Mouse (Mus musculus) liver, embryonic 14.5 days (tissue): ENCODE data around the gene Anapc1. TPM values are rescaled to one million over a fixed set of nuclear protein-coding genes. Genes with fewer than 3 reads are reported as not detected.
A peak's percentile ranks its signal among the peaks of the same experiment; 100 is the strongest.

Experiments used
- ATAC-seq: fragments of 200-750 bp; cut with Nextera tagmentation; 2 replicates; pipeline ENCODE4 v1.8.0; 2017; ENCODE audit warnings: moderate number of reproducible peaks, mild to moderate bottlenecking, moderate library complexity; ENCODE audit not compliant: insufficient read depth
- DNase-seq, 3 experiments: peaks; one replicate each; pipeline ENCODE4 v3.0.0-alpha.2; 2012 to 2013; ENCODE audit warnings: low read depth in 3 of 3, low spot score in 3 of 3
- H3K27ac ChIP-seq: fragments of 300-500 bp; sonication (generic); 2 replicates; pipeline ENCODE4 v1.5.1; 2014; ENCODE audit warnings: moderate library complexity, mild to moderate bottlenecking, control low read depth, inconsistent platforms
- H3K27me3 ChIP-seq: fragments of 300-500 bp; sonication (generic); 2 replicates; pipeline ENCODE4 v1.6.1; 2014; ENCODE audit warnings: mild to moderate bottlenecking, low read length, moderate library complexity; ENCODE audit not compliant: control insufficient read depth, insufficient read depth
- H3K36me3 ChIP-seq: fragments of 300-500 bp; sonication (generic); replicated peaks from 2 replicates; pipeline ENCODE4 v1.6.1; 2014; ENCODE audit warnings: low read depth; ENCODE audit not compliant: control insufficient read depth, insufficient read depth
- H3K4me1 ChIP-seq, 2 experiments: fragments of 200-500 bp in 1 of 2; fragments of 300-500 bp in 1 of 2; sonication (generic) in 1 of 2; replicated peaks; 2 replicates each; pipeline ENCODE4 v1.6.1; 2012 to 2014; ENCODE audit warnings: antibody characterized with exemption in 1 of 2, inconsistent platforms in 1 of 2, low read length in 1 of 2; ENCODE audit not compliant: control insufficient read depth in 2 of 2, insufficient read depth in 2 of 2
- H3K4me2 ChIP-seq: fragments of 300-500 bp; sonication (generic); 2 replicates; pipeline ENCODE4 v1.6.1; 2014; ENCODE audit warnings: low read depth, mild to moderate bottlenecking, control low read depth, moderate library complexity
- H3K4me3 ChIP-seq, 2 experiments: fragments of 200-500 bp in 1 of 2; fragments of 300-500 bp in 1 of 2; sonication (generic) in 1 of 2; 2 replicates each; pipeline ENCODE4 v1.5.1; 2012 to 2014; ENCODE audit warnings: low read depth in 2 of 2, low read length in 2 of 2, mild to moderate bottlenecking in 2 of 2, control low read depth in 1 of 2, inconsistent platforms in 1 of 2, moderate library complexity in 1 of 2; ENCODE audit not compliant: insufficient read depth in 1 of 2
- H3K9ac ChIP-seq: fragments of 300-500 bp; sonication (generic); replicated peaks from 2 replicates; pipeline ENCODE4 v1.6.1; 2014; ENCODE audit warnings: mild to moderate bottlenecking, control low read depth, moderate library complexity
- H3K9me3 ChIP-seq: fragments of 300-500 bp; sonication (generic); 2 replicates; pipeline ENCODE4 v1.6.1; 2016; ENCODE audit warnings: low read length, mixed read lengths; ENCODE audit not compliant: control insufficient read depth
- CTCF ChIP-seq: IDR thresholded peaks from 2 replicates; pipeline ENCODE4 v1.5.1; 2016; ENCODE audit warnings: antibody characterized with exemption, low read depth, control low read depth
- EP300 ChIP-seq: IDR thresholded peaks from 2 replicates; pipeline ENCODE4 v1.6.1; 2016; ENCODE audit warnings: antibody characterized with exemption, low read depth
- WGBS: fragments of 180-500 bp; shearing (Covaris S2); extraction: QIAGEN DNeasy Blood & Tissue Kit; methylation state at CpG from one replicate; pipeline ENCODE4 v1.1.7; 2014; ENCODE audit not compliant: insufficient replicate concordance; 5-methylcytosine and 5-hydroxymethylcytosine counted together
- polyA plus RNA-seq, 2 experiments: library from polyadenylated mRNA; depleted of rRNA in 1 of 2; stranded (reverse) in 1 of 2; unstranded in 1 of 2; fragments of >200 nt; fragmentation: Nextera tagmentation in 1 of 2; extraction: Ambion mirVana in 1 of 2; gene quantifications; 2 replicates each; pipeline versions ENCODE4 v1.2.1 to v1.2.3; 2012 to 2014

Anapc1 gene
- polyA plus RNA-seq, 2 experiments = 20.6 to 21.6 TPM

GRCm38 (mm10) chr2:128609286-128609685 is 77.9 kb downstream of the Anapc1 start:
- DNase-seq (peak; percentile 1 to 14 (median 7)), ATAC-seq (peak; percentile 15; the same call in 1 of the 2 replicates)
- Histone ChIP-seq H3K4me2 (no peak overlapping the region), H3K9me3 (no peaks in the 10 kb centered on the region), H3K27ac (no peak overlapping the region), H3K4me1 (peaks cover 0 to 13% of the 10 kb centered on the region in 2 experiments; a peak in 2 of 4 replicates), H3K36me3 (peaks cover 20% of the 10 kb centered on the region), H3K4me3 (no peak overlapping the region), H3K9ac (no peak overlapping the region), H3K27me3 (no peaks in the 10 kb centered on the region)
- TF ChIP-seq CTCF (no peak), EP300 (no peak)
- WGBS = 61% methylated on average over 5 of the region's 5 CpGs

GRCm38 (mm10) chr2:128601534-128601933 is 85.7 kb downstream of the Anapc1 start:
- ATAC-seq (no peak), DNase-seq (no peak)
- no peak overlapping the region for H3K9ac ChIP-seq
- no peaks in the 10 kb centered on the region for H3K4me1 ChIP-seq
- TF ChIP-seq EP300 = no peak
- no peak for TF ChIP-seq CTCF
- no peaks in the 10 kb centered on the region for H3K27me3 ChIP-seq
- H3K36me3 ChIP-seq = no peaks in the 10 kb centered on the region
- WGBS = 22% methylated on average over 2 of the region's 2 CpGs
- no peak overlapping the region for H3K4me3 ChIP-seq
- no peak overlapping the region for H3K4me2 ChIP-seq
- no peak overlapping the region for H3K27ac ChIP-seq
- H3K9me3 ChIP-seq = no peaks in the 10 kb centered on the region

GRCm38 (mm10) chr2:128592301-128592700 is 94.9 kb downstream of the Anapc1 start:
- TF ChIP-seq EP300 = no peak
- no peak for TF ChIP-seq CTCF

GRCm38 (mm10) chr2:128590909-128591308 is 96.3 kb downstream of the Anapc1 start, which contains the start of gene Spdye4c:
Spdye4c (plus strand) TSS chr2:128591209.
- Histone ChIP-seq H3K4me1 (no peaks in the 10 kb centered on the region), H3K36me3 (no peaks in the 10 kb centered on the region), H3K4me3 (no peak within 1 kb of the TSS), H3K27ac (no peak within 1 kb of the TSS), H3K9me3 (no peaks in the 10 kb centered on the region), H3K9ac (no peak within 1 kb of the TSS), H3K4me2 (no peak within 1 kb of the TSS), H3K27me3 (no peaks in the 10 kb centered on the region)
- TF ChIP-seq CTCF (no peak), EP300 (no peak)
- DNase-seq (no peak), ATAC-seq (no peak)
- WGBS = 72% methylated on average over 3 of the region's 3 CpGs

More at GRCm38 (mm10) chr2:128592301-128592700, 94.9 kb downstream of the Anapc1 start:
- Histone ChIP-seq H3K4me1 (no peaks in the 10 kb centered on the region), H3K9me3 (no peaks in the 10 kb centered on the region), H3K36me3 (no peaks in the 10 kb centered on the region), H3K27ac (no peak overlapping the region), H3K27me3 (no peaks in the 10 kb centered on the region), H3K4me3 (no peak overlapping the region), H3K9ac (no peak overlapping the region), H3K4me2 (no peak overlapping the region)
- no peak for DNase-seq
- 63% methylated on average over 7 of the region's 7 CpGs for WGBS
- ATAC-seq = no peak

- H3K27me3 ChIP-seq = no peaks in the 10 kb centered on the region
- H3K36me3 ChIP-seq = no peaks in the 10 kb centered on the region
- TF ChIP-seq CTCF (no peak), EP300 (no peak)
- no peak overlapping the region for H3K4me3 ChIP-seq
- DNase-seq (no peak), ATAC-seq (no peak)
- H3K4me2 ChIP-seq = no peak overlapping the region
- no peaks in the 10 kb centered on the region for H3K4me1 ChIP-seq
- H3K27ac ChIP-seq = no peak overlapping the region
- no peak overlapping the region for H3K9ac ChIP-seq
- WGBS = 68% methylated on average over 5 of the region's 5 CpGs
- H3K9me3 ChIP-seq = no peaks in the 10 kb centered on the region
Observed at GRCm38 (mm10) chr2:128582881-128583280, 104.3 kb downstream of the Anapc1 start.
